Mouse (Mus musculus): ENCODE measurements around the gene Upk1a.

Upk1a gene

GRCm38 (mm10) chr7:30600651-30601050 is 12.0 kb downstream of the Upk1a start:
- DNase-seq: peak; percentile 60

DNA sequence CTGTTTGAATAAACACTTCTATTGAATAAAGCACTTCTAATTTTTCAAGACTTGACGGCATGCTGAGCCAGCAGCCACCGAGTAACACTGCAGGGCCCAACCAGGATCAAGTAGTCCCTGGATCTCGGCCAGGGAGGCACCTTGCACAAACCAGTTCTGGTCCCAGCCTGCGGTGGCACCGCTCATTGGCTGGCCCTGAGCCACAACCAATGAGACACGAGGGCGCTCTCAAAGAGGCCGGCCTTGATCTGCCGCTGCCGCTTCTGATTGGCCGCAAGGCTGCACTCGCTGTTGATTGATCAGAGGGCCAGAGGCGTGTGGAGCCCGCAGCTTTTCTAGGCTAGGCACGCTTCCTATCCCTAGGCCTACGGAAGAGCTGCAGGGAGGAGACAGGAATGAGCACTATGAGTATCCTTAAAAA is 12.7 kb downstream of the Upk1a start:
- peak; percentile 95 for DNase-seq

DNA sequence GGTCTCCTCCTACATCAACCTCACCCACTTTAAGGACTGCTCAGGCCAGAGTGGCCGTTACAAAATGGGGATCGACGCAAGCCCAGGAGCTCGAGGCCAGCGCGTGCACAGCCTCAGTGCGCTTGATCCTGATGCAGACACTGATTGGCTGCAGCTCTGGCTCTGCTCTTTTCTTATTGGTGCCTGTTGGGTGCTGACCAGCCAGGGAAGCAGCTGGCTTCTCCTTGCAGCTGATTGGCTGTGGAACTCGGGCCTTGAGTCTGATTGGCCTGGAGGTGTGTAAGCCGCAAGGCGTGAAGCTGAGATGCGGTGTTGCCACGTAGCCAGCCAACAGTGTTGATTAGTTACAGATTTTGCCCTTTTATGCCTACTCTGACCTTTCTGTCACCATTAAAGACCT is 13.9 kb downstream of the Upk1a start, which contains the start of gene Zbtb32:
Gene Zbtb32 (minus strand): TSS at position 124 of the 400 bp plus-strand sequence.
- no peak for DNase-seq

GRCm38 (mm10) chr7:30596811-30597210 is 15.8 kb downstream of the Upk1a start:
- DNase-seq: no peak

GRCm38 (mm10) chr7:30596093-30596492 is 16.6 kb downstream of the Upk1a start:
- no peak for DNase-seq

GRCm38 (mm10) chr7:30594510-30595024 is 18.1 kb downstream of the Upk1a start:
- no peak for DNase-seq

DNA sequence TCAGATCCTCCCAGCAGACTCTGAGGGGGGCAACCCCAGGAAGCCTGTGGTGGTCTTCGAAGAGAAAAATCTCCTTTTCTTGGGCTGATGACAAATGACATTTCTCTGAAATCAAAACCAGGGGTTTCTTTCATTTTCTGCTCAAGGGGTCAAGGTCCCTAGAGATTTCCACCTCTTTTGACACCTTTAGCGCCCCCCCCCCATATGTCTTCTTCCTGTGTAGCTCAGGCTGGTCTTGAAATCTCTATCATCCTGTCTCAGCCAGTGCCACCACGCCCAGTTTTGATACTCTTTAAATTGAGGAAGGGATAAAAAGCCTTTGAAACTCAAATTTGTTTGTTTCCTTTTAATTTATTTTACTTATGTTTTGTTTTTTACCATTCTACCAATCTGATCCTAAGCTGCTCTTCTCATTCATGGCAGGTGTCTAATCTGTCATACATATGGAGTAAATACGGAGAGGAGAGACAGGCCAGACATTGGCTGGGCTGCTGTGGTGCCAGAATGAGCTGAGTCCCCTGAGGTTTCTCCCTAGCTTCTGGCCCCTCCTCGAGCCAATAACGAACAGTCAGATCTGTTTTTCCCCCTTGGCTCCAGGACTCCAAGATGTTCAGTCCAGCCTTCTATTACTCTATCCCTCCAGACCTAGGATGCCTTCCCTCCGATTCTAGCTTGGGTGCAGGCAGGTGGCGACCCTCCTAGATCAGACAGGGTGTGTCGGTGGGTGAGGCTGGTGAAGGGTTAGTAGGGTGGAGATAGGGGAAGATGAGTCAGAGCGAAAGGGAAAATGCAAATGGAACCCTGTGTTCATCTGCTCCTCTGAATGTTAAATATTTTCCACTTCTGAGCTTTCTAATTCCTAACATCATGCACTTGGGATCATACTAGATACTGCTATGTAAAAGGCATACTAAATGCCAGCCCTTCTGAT is 18.8 kb downstream of the Upk1a start:
- DNase-seq: no peak

DNA sequence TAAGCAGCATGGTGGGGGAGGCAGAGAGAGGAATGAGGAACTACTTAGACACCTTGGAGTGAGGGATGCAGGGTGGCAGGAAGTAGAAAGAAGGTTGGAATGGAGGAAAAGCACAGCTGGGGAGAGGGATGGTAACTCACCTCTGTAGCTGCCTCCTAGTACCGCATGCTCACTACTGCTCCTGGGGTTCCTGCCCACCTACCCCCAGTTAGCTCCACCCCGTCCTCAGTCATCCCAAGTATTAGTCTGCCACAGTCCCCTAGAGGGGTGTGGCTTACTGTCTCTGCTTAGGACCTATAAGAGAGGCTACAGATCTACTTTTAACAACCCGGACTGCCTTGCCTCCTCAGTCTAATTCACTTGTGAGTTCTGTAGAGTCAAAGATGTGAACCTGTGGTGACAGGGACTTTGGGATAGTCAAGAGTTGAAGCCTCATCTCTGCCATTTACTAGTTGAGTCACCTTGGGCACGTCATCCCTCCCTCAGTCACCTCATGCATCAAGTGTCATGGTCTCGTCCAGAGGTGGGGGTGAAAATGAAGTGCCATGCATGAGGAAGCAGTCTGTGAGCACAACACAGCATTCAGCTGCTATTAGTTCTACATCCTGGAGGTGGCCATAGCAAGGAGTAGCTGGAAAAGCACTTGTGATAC is 19.7 kb downstream of the Upk1a start:
- no peak for DNase-seq

- DNase-seq: no peak
Measured at GRCm38 (mm10) chr7:30591605-30591951, 21.1 kb downstream of the Upk1a start.

GRCm38 (mm10) chr7:30590927-30591604 is 21.6 kb downstream of the Upk1a start:
- DNase-seq: no peak

- peak; percentile 91 for DNase-seq
Measured at GRCm38 (mm10) chr7:30589435-30590301, 23.0 kb downstream of the Upk1a start.

- peak; percentile 95 for DNase-seq
Measured at GRCm38 (mm10) chr7:30588676-30589434, 23.8 kb downstream of the Upk1a start, which contains the start of gene Kmt2b. Kmt2b (minus strand) TSS chr7:30588726.

DNA sequence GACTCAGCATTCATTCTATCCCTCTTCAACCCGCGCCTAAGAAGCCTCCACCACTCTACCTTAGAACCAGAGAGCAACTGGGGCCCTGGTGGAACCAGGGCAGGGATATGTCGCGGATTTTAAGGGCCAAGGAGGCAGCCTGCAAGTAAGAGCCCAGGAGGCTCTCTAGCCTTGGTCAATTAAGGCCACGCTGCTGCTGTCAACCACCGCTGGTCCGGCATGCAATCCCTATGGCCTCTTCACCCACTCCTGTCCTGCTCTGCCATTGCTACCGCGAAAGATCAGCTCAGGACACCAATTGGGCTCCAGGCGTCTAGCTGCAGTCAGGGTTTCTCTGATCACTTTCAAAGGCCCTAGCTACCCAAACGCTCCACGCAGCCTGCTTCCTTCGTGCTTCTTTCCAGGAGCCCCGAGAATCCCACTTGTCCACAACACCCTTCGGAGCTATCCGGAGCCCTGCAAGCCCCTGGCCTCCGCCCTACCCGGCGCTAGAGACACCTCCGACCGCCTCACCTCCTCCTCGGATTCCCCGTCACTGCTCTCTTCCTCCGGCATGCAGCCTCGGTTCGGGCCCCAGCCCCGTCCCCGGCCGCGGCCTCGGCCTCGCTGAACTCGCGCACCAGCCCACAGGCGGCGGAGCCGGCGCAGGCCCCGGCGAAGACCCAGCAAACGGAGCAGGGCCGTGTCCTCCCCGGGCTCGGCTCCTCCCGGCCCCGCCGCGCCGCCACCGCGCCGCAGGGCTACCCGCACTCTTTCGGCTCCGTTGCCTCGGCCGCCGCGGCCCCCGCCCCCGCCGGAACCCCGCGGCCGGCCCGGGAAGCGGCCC is 24.6 kb downstream of the Upk1a start:
- DNase-seq: peak; percentile 69

DNA sequence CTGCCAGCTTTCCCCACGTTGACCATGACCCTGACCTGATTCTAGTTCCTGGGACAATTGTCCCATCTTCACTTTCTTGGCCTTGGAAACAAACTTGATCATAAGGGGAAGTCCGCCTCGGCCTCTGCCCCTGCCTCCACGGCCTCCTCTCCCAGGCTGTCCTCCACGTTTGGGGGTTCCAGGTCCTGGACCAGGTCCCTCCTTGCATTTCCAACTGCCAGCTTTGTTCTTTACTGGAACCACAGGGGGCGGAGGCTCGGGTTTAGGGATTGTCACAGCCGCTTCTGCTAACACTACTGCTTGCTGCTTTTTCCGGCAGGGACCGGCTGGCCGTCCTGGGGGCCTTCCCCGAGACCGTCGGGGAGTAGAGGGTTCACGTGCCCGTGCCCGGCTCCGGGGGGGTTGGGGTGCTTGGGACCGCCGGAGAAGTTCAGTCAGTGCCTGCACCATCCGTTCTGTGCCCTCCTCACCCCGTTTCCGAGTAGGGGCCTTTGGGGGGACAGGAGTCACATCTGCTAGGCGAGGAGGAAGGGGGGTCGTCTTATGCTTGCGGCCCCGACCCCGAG is 26.1 kb downstream of the Upk1a start:
- DNase-seq: no peak

- no peak for DNase-seq
Measured at GRCm38 (mm10) chr7:30585170-30585569, 27.5 kb downstream of the Upk1a start.

DNA sequence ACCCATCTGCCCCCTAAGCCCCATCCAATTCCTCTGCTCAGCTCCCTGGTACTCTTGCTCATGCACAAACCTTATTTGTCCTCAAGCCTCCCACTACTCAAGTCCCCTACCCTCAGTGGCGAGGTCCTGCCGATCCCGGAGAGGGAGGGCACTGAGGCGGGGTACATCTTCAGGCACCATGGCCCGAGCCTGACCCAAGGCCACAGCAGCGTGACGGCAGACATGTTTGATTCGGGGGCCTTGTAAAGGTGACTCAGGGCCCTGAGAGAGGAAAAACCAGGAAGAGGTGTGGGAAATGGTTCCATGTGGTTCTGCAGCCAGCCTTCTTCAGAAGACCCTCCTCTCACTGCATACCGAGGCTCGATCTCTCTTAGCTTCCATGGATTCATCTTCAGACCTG is 28.3 kb downstream of the Upk1a start:
- no peak for DNase-seq

GRCm38 (mm10) chr7:30581547-30581946 is 31.1 kb downstream of the Upk1a start:
- DNase-seq: no peak

- no peak for DNase-seq
Measured at GRCm38 (mm10) chr7:30579950-30580349, 32.7 kb downstream of the Upk1a start.

DNA sequence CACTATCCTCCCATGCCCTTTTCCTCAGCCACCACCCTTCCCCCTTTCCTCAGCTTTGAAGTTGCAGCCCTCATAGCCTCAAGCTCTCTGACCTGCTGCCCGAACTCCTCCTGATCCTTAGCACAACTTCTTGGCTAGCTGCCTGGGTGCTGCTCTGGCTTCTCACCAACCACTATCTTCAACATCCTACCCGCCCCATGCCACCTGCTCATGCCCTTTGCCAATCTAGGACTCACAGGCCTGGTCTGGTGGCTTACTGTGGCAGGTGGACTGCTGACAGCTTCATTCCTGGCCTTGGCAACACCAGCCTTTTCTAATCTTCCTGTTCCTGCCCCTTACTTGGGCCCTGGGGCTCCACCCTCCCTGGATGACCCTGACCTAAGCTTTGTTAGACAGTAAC is 39.7 kb downstream of the Upk1a start:
- peak; percentile 77 for DNase-seq

DNA sequence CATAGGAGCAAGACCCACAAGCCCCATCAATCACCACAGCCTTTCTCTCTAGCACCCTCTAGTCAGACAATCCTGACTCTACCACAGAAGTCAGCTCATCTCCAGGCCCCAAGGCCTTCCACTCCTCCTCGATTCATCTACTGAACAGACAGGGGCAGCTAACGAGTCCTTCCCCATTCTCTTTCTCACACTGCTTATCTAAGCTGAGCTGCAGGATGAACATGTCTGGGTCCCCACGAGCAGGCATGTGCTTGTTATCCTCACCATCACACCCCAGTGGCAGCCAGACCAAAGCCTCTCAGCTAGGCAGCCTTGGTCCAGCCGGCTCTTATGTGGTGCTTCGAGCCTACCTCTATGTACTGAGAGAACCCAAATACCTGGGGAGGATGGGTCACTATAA is 40.3 kb downstream of the Upk1a start:
- no peak for DNase-seq

All from kidney, adult 18-20 months (tissue).